Mouse (Mus musculus) G1E (cell line): ENCODE results near the gene Klk15. TPM values are rescaled to one million over a fixed set of nuclear protein-coding genes. Genes with fewer than 3 reads are reported as not detected.

ENCODE experiments used
- ATAC-seq: 2 replicates; pipeline ENCODE4 v1.8.0; 2016; ENCODE audit warnings: mild to moderate bottlenecking; ENCODE audit not compliant: insufficient number of reproducible peaks, poor library complexity, low FRiP score, severe bottlenecking; ENCODE audit errors: extremely low read depth
- DNase-seq: peaks from one replicate; pipeline ENCODE4 v3.0.0; 2012; ENCODE audit warnings: low spot score
- H3K27me3 ChIP-seq: 2 replicates; pipeline ENCODE4 v1.6.1; 2012; ENCODE audit warnings: mild to moderate bottlenecking, low read length, inconsistent platforms; ENCODE audit not compliant: insufficient read depth
- H3K36me3 ChIP-seq: replicated peaks from 2 replicates; pipeline ENCODE3; 2012; ENCODE audit warnings: mild to moderate bottlenecking, inconsistent platforms
- H3K4me1 ChIP-seq: 2 replicates; pipeline ENCODE4 v1.6.1; 2012; ENCODE audit warnings: low read depth, low read length, inconsistent platforms, mixed read lengths; ENCODE audit not compliant: insufficient read depth
- H3K4me3 ChIP-seq: 2 replicates; pipeline ENCODE4 v1.5.1; 2012; ENCODE audit warnings: low read depth, mild to moderate bottlenecking, inconsistent platforms, low read length, moderate library complexity, mixed read lengths
- H3K9me3 ChIP-seq: replicated peaks from 2 replicates; pipeline ENCODE4 v1.6.1; 2012; ENCODE audit warnings: inconsistent platforms
- CTCF ChIP-seq: IDR thresholded peaks from 2 replicates; pipeline ENCODE4 v1.5.1; 2012; ENCODE audit warnings: low read depth, low read length, inconsistent platforms, mixed read lengths
- GATA1 ChIP-seq: IDR thresholded peaks from 2 replicates; pipeline ENCODE4 v1.6.1; 2012; ENCODE audit warnings: borderline replicate concordance, low read length, inconsistent platforms, mixed read lengths
- GATA2 ChIP-seq: IDR thresholded peaks from 2 replicates; pipeline ENCODE4 v1.6.1; 2012; ENCODE audit warnings: low read depth, low read length, inconsistent platforms, borderline replicate concordance
- POLR2AphosphoS5 ChIP-seq: IDR thresholded peaks from 2 replicates; pipeline ENCODE4 v1.6.1; 2012; ENCODE audit warnings: low read depth, low read length, inconsistent platforms; ENCODE audit not compliant: insufficient replicate concordance
- TAL1 ChIP-seq: conservative IDR thresholded peaks from 2 replicates; pipeline ENCODE4 v1.6.1; 2012; ENCODE audit warnings: low read depth, low read length, inconsistent platforms, mixed read lengths
- polyA plus RNA-seq: library from polyadenylated mRNA; stranded (reverse); fragments of >175 nt; gene quantifications from 2 replicates; pipeline ENCODE4 v1.2.3, GENCODE M21; 2012
- total RNA-seq, 2 experiments: library from RNA; stranded (forward) in 1 of 2; stranded (reverse) in 1 of 2; fragments of 200-1000 nt in 1 of 2; fragments of >200 nt in 1 of 2; fragmentation: Nextera tagmentation in 1 of 2; gene quantifications; 2 replicates each; pipeline ENCODE4 v1.2.3; 2014 to 2017

Gene Klk15
- total RNA-seq (2014; fragmentation: Nextera tagmentation) (not detected in 2 replicates), total RNA-seq (2017) (not detected in 2 replicates), polyA plus RNA-seq (not detected in 2 replicates)

- TF ChIP-seq GATA2, result no peak
- no peak for TF ChIP-seq CTCF
- TF ChIP-seq TAL1, result no peak
- no peak for TF ChIP-seq GATA1
- TF ChIP-seq POLR2AphosphoS5, result no peak
- H3K27me3 ChIP-seq, result peaks cover 2% of the 10 kb centered on the region; the same call in 1 of the 2 replicates
- no peaks in the 10 kb centered on the region for H3K9me3 ChIP-seq
- no peak within 1 kb of the TSS for H3K4me3 ChIP-seq
- no peaks in the 10 kb centered on the region for H3K36me3 ChIP-seq
- ATAC-seq (no peak), DNase-seq (no peak)
- H3K4me1 ChIP-seq, result no peaks in the 10 kb centered on the region
Observed at GRCm38 (mm10) chr7:43933440-43933839, at the start of gene Klk15. Gene Klk15, plus strand, starts transcription at chr7:43933740.

GRCm38 (mm10) chr7:43891365-43891764, 42.2 kb upstream of the Klk15 start:
- Histone ChIP-seq H3K27me3 (no peaks in the 10 kb centered on the region), H3K4me1 (no peaks in the 10 kb centered on the region), H3K9me3 (no peaks in the 10 kb centered on the region), H3K36me3 (no peaks in the 10 kb centered on the region), H3K4me3 (no peak overlapping the region)
- no peak for DNase-seq
- TF ChIP-seq TAL1 (no peak), GATA1 (no peak), POLR2AphosphoS5 (no peak), GATA2 (no peak), CTCF (no peak)
- ATAC-seq, result no peak

GRCm38 (mm10) chr7:43891788-43892187, 41.8 kb upstream of the Klk15 start:
- no peak for DNase-seq
- TF ChIP-seq TAL1 (no peak), CTCF (no peak), GATA2 (no peak), GATA1 (no peak), POLR2AphosphoS5 (no peak)
- ATAC-seq, result no peak
- H3K4me1 ChIP-seq, result no peaks in the 10 kb centered on the region
- no peaks in the 10 kb centered on the region for H3K9me3 ChIP-seq
- no peak overlapping the region for H3K4me3 ChIP-seq
- no peaks in the 10 kb centered on the region for H3K36me3 ChIP-seq
- no peaks in the 10 kb centered on the region for H3K27me3 ChIP-seq

GRCm38 (mm10) chr7:43894836-43895235, 38.7 kb upstream of the Klk15 start:
- no peaks in the 10 kb centered on the region for H3K9me3 ChIP-seq
- no peaks in the 10 kb centered on the region for H3K4me1 ChIP-seq
- DNase-seq, result peak; percentile 58
- H3K36me3 ChIP-seq, result no peaks in the 10 kb centered on the region
- no peak overlapping the region for H3K4me3 ChIP-seq
- TF ChIP-seq GATA2 (no peak), TAL1 (no peak), GATA1 (no peak), POLR2AphosphoS5 (no peak), CTCF (peak; percentile 69)
- peak; percentile 34; the same call in 1 of the 2 replicates for ATAC-seq
- H3K27me3 ChIP-seq, result no peaks in the 10 kb centered on the region

GRCm38 (mm10) chr7:43914821-43915220, 18.7 kb upstream of the Klk15 start:
- no peak overlapping the region for H3K4me3 ChIP-seq
- H3K27me3 ChIP-seq, result 0 out of 2 replicates have a peak, but pooled peaks cover 2% of the 10 kb centered on the region
- DNase-seq (no peak), ATAC-seq (no peak)
- H3K36me3 ChIP-seq, result no peaks in the 10 kb centered on the region
- no peaks in the 10 kb centered on the region for H3K9me3 ChIP-seq
- no peak for TF ChIP-seq CTCF
- no peak for TF ChIP-seq GATA1
- no peak for TF ChIP-seq TAL1
- TF ChIP-seq POLR2AphosphoS5, result no peak
- no peak for TF ChIP-seq GATA2
- peaks cover 2% of the 10 kb centered on the region for H3K4me1 ChIP-seq

- H3K27me3 ChIP-seq, result no peaks in the 10 kb centered on the region
- no peak overlapping the region for H3K4me3 ChIP-seq
- peaks cover 7% of the 10 kb centered on the region for H3K4me1 ChIP-seq
- TF ChIP-seq POLR2AphosphoS5 (no peak), TAL1 (no peak), GATA2 (no peak), GATA1 (no peak), CTCF (no peak)
- no peaks in the 10 kb centered on the region for H3K36me3 ChIP-seq
- no peaks in the 10 kb centered on the region for H3K9me3 ChIP-seq
- DNase-seq, result no peak
- ATAC-seq, result no peak
Observed at GRCm38 (mm10) chr7:43918426-43918825, 15.1 kb upstream of the Klk15 start.
